Mouse (Mus musculus) olfactory bulb, adult 2 months (tissue): ENCODE results near the gene Dad1.

Experiments used
- CTCF ChIP-seq: fragments of 200-500 bp; IDR thresholded peaks from 2 replicates; pipeline ENCODE4 v1.5.1; 2012; ENCODE audit warnings: low read depth, mild to moderate bottlenecking, low read length, moderate library complexity; ENCODE audit not compliant: insufficient read depth
- POLR2A ChIP-seq: fragments of 200-500 bp; IDR thresholded peaks from 2 replicates; pipeline ENCODE4 v1.6.1; 2012; ENCODE audit warnings: mild to moderate bottlenecking, low read depth, low read length, moderate library complexity; ENCODE audit not compliant: insufficient read depth

- TF ChIP-seq POLR2A (no peak), CTCF (no peak)
Observed at GRCm38 (mm10) chr14:54213734-54214133, 40.2 kb downstream of the Dad1 start.
